Mouse (Mus musculus) E14TG2a.4 (cell line): Measurements from ENCODE around the gene Opn4.

Experiments
- H3K27me3 ChIP-seq: 2 replicates; pipeline ENCODE4 v1.6.1; 2014; ENCODE audit warnings: low read length, control low read depth; ENCODE audit not compliant: insufficient read depth
- H3K36me3 ChIP-seq: 2 replicates; pipeline ENCODE4 v1.6.1; 2014; ENCODE audit warnings: low read length, control low read depth; ENCODE audit not compliant: insufficient read depth
- H3K4me1 ChIP-seq: replicated peaks from 2 replicates; pipeline ENCODE4 v1.6.1; 2014; ENCODE audit warnings: low read depth, low read length, control low read depth
- H3K4me3 ChIP-seq: replicated peaks from 2 replicates; pipeline ENCODE4 v1.5.1; 2014; ENCODE audit warnings: mild to moderate bottlenecking, low read length
- H3K9me3 ChIP-seq: 2 replicates; pipeline ENCODE4 v1.6.1; 2014; ENCODE audit warnings: low read length, control low read depth
- CTCF ChIP-seq: conservative IDR thresholded peaks from 2 replicates; pipeline ENCODE4 v1.5.1; 2014; ENCODE audit warnings: low read length
- NANOG ChIP-seq: IDR thresholded peaks from 2 replicates; pipeline ENCODE4 v1.6.1; 2014; ENCODE audit warnings: borderline replicate concordance, low read length, mixed read lengths
- POU5F1 ChIP-seq: IDR thresholded peaks from 2 replicates; pipeline ENCODE4 v1.6.1; 2014; ENCODE audit warnings: low read length, borderline replicate concordance

Gene Opn4

DNA sequence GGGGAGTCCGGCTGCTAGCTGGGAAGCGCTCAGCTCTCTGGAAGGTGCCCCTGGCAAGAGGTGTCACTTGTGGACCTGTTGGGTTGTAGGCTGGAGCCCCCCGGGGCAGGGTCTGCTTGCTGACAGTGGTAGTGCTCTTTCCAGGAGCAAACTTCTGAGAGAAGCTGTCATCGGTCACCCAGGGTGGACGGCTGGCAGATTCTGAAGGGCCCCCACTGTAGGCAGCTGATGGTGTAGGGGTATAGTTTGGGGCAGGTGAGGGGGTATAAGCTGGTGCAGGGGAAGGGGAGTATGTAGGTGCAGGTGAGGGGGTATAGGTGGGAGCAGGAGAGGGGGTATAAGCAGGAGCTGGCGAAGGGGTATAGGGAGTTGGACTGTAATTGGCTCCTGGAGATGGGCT, 55.9 kb downstream of the Opn4 start:
- Histone ChIP-seq H3K4me3 (no peak overlapping the region), H3K27me3 (peaks cover 18% of the 10 kb centered on the region), H3K36me3 (no peaks in the 10 kb centered on the region), H3K4me1 (peaks cover 40% of the 10 kb centered on the region), H3K9me3 (no peaks in the 10 kb centered on the region)
- TF ChIP-seq POU5F1 (no peak), NANOG (no peak), CTCF (no peak)

DNA sequence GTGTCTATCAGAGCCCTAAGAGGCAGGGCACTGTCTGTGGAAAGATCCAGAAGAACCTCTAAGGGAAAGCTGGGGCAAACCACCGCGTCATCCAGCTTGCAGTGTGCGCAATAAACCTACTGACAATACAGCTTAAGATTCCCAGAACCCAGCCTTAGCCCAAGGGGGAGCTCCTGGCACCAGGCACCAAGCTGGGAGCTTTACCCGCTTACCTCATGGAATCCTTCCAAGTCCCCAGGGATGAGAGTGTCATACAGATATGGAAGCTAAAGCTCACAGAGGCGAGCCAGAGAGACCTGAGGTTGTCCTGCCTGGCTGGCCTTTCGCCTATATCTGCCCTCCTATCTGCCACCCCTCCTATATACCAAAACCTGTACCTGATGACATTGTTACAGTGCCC, 56.3 kb downstream of the Opn4 start:
- Histone ChIP-seq H3K36me3 (no peaks in the 10 kb centered on the region), H3K9me3 (no peaks in the 10 kb centered on the region), H3K4me3 (no peak overlapping the region), H3K27me3 (peaks cover 18% of the 10 kb centered on the region), H3K4me1 (peaks cover 40% of the 10 kb centered on the region)
- TF ChIP-seq POU5F1 = no peak
- no peak for TF ChIP-seq CTCF
- no peak for TF ChIP-seq NANOG

DNA sequence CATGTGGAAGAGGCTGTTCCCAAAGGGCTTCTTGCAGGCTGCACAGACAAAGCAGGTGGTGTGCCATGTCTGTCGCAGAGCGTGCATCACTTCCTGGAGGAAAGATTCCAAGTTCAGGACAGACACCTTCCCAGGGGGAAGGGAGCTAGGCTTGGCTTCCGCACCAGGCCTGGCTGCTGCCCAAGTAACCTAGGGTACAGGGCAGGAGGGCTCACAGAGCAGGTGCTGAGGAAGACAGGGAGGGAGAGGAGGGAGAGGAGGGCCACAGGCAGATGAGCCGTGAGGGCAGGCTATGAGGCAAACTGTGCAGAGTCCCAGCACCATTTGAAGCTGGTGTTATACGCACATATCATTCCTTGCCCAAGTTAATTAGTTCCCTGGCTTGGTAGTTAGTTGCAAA, 58.0 kb downstream of the Opn4 start:
- peak overlapping the region; percentile 45 for H3K4me3 ChIP-seq
- TF ChIP-seq CTCF (no peak), NANOG (no peak), POU5F1 (no peak)
- H3K36me3 ChIP-seq = no peaks in the 10 kb centered on the region
- H3K9me3 ChIP-seq = no peaks in the 10 kb centered on the region
- peaks cover 40% of the 10 kb centered on the region for H3K4me1 ChIP-seq
- H3K27me3 ChIP-seq = peaks cover 18% of the 10 kb centered on the region

DNA sequence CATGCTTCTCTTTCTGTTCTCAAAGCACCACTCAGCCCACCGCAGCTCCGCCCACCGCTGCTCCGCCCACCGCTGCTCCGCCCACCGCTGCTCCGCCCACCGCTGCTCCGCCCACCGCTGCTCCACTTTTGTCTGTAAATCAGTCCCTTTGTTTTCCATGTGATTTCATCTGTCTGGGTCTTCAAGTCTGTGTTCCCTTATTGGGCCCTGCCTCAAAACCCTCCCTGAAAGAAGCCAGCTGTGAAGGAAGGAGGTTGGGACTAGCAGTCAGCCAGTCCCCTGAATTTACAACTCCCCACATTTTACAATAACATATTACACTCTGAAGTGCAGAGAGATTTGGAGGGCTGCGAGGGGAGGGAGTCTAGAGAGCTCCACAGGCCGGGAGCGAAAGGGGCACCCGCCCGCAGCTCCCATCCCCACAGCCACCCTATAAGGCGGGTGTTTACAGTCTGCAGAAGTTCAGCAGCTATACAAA, 59.2 kb downstream of the Opn4 start:
- Histone ChIP-seq H3K27me3 (peaks cover 15% of the 10 kb centered on the region), H3K9me3 (no peaks in the 10 kb centered on the region), H3K36me3 (no peaks in the 10 kb centered on the region), H3K4me3 (peak overlapping the region; percentile 62), H3K4me1 (peaks cover 34% of the 10 kb centered on the region)
- TF ChIP-seq CTCF (no peak), NANOG (no peak), POU5F1 (no peak)
